Mouse (Mus musculus) G1E (cell line): Measurements from ENCODE around the gene Prickle1.

Source experiments
- CTCF ChIP-seq: IDR thresholded peaks from 2 replicates; pipeline ENCODE4 v1.5.1; 2012; ENCODE audit warnings: low read depth, low read length, inconsistent platforms, mixed read lengths
- GATA1 ChIP-seq: IDR thresholded peaks from 2 replicates; pipeline ENCODE4 v1.6.1; 2012; ENCODE audit warnings: borderline replicate concordance, low read length, inconsistent platforms, mixed read lengths
- POLR2AphosphoS5 ChIP-seq: IDR thresholded peaks from 2 replicates; pipeline ENCODE4 v1.6.1; 2012; ENCODE audit warnings: low read depth, low read length, inconsistent platforms; ENCODE audit not compliant: insufficient replicate concordance

DNA sequence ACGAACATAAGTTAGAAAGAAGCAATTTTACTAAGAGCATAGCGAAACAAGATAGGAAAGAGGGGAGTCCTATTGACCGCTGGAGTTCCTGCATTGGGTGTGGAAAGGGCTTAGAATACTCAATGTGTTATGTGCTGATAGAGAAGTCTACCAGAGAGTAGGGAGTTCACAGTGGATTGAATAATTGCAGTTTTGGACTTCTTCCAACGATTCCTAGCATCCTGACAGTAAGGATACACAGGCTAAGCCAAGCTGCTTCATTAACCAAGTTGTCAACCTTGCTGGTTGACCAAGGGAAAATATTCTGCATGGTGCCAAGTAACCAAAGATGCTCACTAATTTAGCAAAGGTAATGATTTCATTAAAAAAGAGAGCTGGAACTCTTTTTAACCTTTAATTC, 118.0 kb downstream of the Prickle1 start:
- TF ChIP-seq CTCF (no peak), GATA1 (no peak), POLR2AphosphoS5 (no peak)
